Mouse (Mus musculus) heart, embryonic 12.5 days (tissue): ENCODE data around the gene Casr. TPM values are rescaled to one million over a fixed set of nuclear protein-coding genes. Genes with fewer than 3 reads are reported as not detected.

Source experiments
- ATAC-seq: fragments of 200-750 bp; cut with Nextera tagmentation; 2 replicates; pipeline ENCODE4 v1.8.0; 2017; ENCODE audit warnings: moderate TSS enrichment, moderate library complexity; ENCODE audit not compliant: insufficient number of reproducible peaks, low FRiP score
- H3K27ac ChIP-seq: fragments of 300-500 bp; sonication (generic); 2 replicates; pipeline ENCODE4 v1.5.1; 2016; ENCODE audit warnings: mild to moderate bottlenecking, moderate library complexity; ENCODE audit not compliant: poor library complexity, severe bottlenecking
- H3K27me3 ChIP-seq: fragments of 300-500 bp; sonication (generic); replicated peaks from 2 replicates; pipeline ENCODE4 v1.6.1; 2016; ENCODE audit warnings: mild to moderate bottlenecking, moderate library complexity
- H3K36me3 ChIP-seq: fragments of 300-500 bp; sonication (generic); 2 replicates; pipeline ENCODE4 v1.6.1; 2016; ENCODE audit warnings: mild to moderate bottlenecking, moderate library complexity
- H3K4me1 ChIP-seq: fragments of 300-500 bp; sonication (generic); replicated peaks from 2 replicates; pipeline ENCODE4 v1.6.1; 2016; ENCODE audit warnings: mild to moderate bottlenecking
- H3K4me2 ChIP-seq: fragments of 300-500 bp; sonication (generic); 2 replicates; pipeline ENCODE4 v1.6.1; 2016; ENCODE audit warnings: mild to moderate bottlenecking, moderate library complexity
- H3K4me3 ChIP-seq: fragments of 300-500 bp; sonication (generic); 2 replicates; pipeline ENCODE4 v1.5.1; 2016; ENCODE audit warnings: mild to moderate bottlenecking
- H3K9ac ChIP-seq: fragments of 300-500 bp; sonication (generic); 2 replicates; pipeline ENCODE4 v1.6.1; 2016; ENCODE audit warnings: mild to moderate bottlenecking, moderate library complexity
- H3K9me3 ChIP-seq: fragments of 300-500 bp; sonication (generic); replicated peaks from 2 replicates; pipeline ENCODE4 v1.6.1; 2016; ENCODE audit warnings: mild to moderate bottlenecking, moderate library complexity
- WGBS: fragments of 180-500 bp; shearing (Covaris S2); methylation state at CpG from one replicate; pipeline ENCODE4 v1.1.7; 2016; 5-methylcytosine and 5-hydroxymethylcytosine counted together
- polyA plus RNA-seq: library from polyadenylated mRNA; unstranded; fragments of >200 nt; fragmentation: Nextera tagmentation; extraction: Ambion mirVana; gene quantifications from 2 replicates; pipeline ENCODE4 v1.2.1, GENCODE M21; 2016

Gene Casr
- polyA plus RNA-seq, 1 experiment from 2014 or later = 0.04 TPM

GRCm38 (mm10) chr16:36545333-36545732, 16.6 kb downstream of the Casr start:
- ATAC-seq = no peak
- Histone ChIP-seq H3K36me3 (no peaks in the 10 kb centered on the region), H3K4me2 (no peak overlapping the region), H3K4me3 (no peak overlapping the region), H3K9me3 (no peaks in the 10 kb centered on the region), H3K4me1 (no peaks in the 10 kb centered on the region), H3K9ac (no peak overlapping the region), H3K27ac (no peak overlapping the region), H3K27me3 (no peaks in the 10 kb centered on the region)
- WGBS = 80% methylated on average over 4 of the region's 4 CpGs

- Histone ChIP-seq H3K4me1 (no peaks in the 10 kb centered on the region), H3K27ac (no peak overlapping the region), H3K9ac (no peak overlapping the region), H3K9me3 (no peaks in the 10 kb centered on the region), H3K4me2 (no peak overlapping the region), H3K4me3 (no peak overlapping the region), H3K36me3 (no peaks in the 10 kb centered on the region), H3K27me3 (no peaks in the 10 kb centered on the region)
- ATAC-seq = no peak
- 78% methylated on average over 3 of the region's 3 CpGs for WGBS
These were observed 18.9 kb downstream of the Casr start for GRCm38 (mm10) chr16:36543091-36543490.

GRCm38 (mm10) chr16:36540834-36541233, 21.1 kb downstream of the Casr start:
- ATAC-seq = no peak
- WGBS = 64% methylated on average over 6 of the region's 6 CpGs
- peaks cover 5% of the 10 kb centered on the region; the same call in 1 of the 2 replicates for H3K4me1 ChIP-seq
- no peak overlapping the region for H3K4me2 ChIP-seq
- no peak overlapping the region for H3K9ac ChIP-seq
- no peak overlapping the region for H3K27ac ChIP-seq
- H3K4me3 ChIP-seq = no peak overlapping the region
- no peaks in the 10 kb centered on the region for H3K36me3 ChIP-seq
- H3K9me3 ChIP-seq = no peaks in the 10 kb centered on the region
- no peaks in the 10 kb centered on the region for H3K27me3 ChIP-seq

DNA sequence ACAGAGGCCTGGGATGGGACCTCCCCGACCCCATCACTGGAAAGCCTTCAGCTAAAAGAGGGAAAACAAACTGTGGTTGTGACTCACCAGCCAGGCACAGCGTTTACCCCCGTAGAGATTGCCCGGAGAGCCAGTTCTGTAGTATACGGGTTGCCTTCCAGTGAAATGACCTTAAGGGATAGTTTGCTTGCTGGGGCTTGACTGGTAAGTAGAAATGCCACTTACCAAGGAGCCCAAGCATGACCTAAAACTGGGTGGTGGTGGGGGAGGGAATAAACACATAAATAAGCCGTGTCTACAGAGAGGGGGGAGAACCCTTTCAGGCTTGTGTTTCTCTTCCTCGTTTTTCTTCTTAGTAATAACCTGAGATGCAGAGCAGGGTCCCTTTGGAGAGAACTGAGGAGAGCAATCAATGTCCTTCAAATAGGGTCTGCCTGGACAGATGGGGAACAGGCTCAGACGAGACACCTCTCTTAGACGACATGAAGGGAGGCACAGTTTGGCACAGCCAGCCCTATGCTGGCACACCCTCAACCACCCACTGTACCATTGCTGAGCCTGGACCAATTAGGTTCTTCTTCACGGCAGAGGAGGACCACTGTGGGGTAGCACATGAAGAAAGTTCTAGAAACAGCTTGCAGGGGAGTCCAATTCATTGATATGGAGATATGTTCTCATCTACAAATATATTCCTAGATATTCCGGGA, 28.8 kb downstream of the Casr start:
- H3K4me3 ChIP-seq = no peak overlapping the region
- WGBS = 60% methylated on average over 11 of the region's 11 CpGs
- H3K4me2 ChIP-seq = no peak overlapping the region
- peaks cover 12% of the 10 kb centered on the region for H3K4me1 ChIP-seq
- no peaks in the 10 kb centered on the region for H3K36me3 ChIP-seq
- H3K27me3 ChIP-seq = no peaks in the 10 kb centered on the region
- H3K9ac ChIP-seq = no peak overlapping the region
- H3K9me3 ChIP-seq = no peaks in the 10 kb centered on the region
- no peak for ATAC-seq
- H3K27ac ChIP-seq = no peak overlapping the region

DNA sequence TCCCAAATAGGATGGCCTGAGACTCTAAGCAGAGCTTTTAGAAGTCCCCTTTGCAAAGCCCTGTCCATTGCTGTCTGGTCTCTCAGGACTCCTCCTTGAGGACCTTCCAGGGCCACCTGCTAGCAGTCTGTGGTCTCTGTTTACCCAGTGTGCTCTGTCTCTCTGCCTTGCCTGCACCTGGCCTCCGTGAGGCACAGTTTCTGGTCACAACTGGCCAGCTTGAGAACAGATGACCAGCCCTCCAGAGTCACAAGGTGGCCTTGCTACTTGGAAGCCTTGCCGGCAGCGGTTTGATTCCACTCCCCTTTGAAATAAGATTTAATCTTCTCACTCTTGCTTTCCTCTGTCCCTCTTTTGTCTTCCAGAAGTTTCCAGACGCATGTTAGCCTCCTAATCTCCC, 29.9 kb downstream of the Casr start:
- H3K4me1 ChIP-seq = peaks cover 11% of the 10 kb centered on the region
- no peak overlapping the region for H3K9ac ChIP-seq
- no peak overlapping the region for H3K4me2 ChIP-seq
- 56% methylated on average over 4 of the region's 4 CpGs for WGBS
- H3K9me3 ChIP-seq = no peaks in the 10 kb centered on the region
- no peaks in the 10 kb centered on the region for H3K27me3 ChIP-seq
- no peak overlapping the region for H3K27ac ChIP-seq
- no peaks in the 10 kb centered on the region for H3K36me3 ChIP-seq
- no peak overlapping the region for H3K4me3 ChIP-seq
- ATAC-seq = no peak

DNA sequence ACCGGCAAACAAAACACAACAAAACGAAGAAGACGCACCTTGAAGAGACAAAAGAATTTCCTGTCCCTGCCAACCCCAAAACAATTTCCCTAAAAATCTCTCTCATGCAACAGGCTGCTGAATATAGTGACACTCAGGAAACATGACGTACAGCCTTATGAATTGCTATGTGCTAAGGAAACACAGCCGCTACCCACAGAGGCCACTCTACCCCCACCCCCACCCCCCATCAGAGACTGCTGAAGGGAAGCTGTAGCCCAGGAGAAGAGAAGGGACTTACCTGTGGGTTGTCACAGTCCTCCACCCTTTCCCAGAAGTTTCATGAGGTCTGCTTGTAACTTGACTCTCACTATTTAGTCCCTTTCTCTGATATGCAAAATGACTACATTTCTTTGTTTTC, 30.3 kb downstream of the Casr start:
- Histone ChIP-seq H3K4me1 (peaks cover 8% of the 10 kb centered on the region), H3K9ac (no peak overlapping the region), H3K27ac (no peak overlapping the region), H3K4me2 (no peak overlapping the region), H3K9me3 (no peaks in the 10 kb centered on the region), H3K27me3 (no peaks in the 10 kb centered on the region), H3K4me3 (no peak overlapping the region), H3K36me3 (no peaks in the 10 kb centered on the region)
- no peak for ATAC-seq
- WGBS = 57% methylated on average over 5 of the region's 5 CpGs

DNA sequence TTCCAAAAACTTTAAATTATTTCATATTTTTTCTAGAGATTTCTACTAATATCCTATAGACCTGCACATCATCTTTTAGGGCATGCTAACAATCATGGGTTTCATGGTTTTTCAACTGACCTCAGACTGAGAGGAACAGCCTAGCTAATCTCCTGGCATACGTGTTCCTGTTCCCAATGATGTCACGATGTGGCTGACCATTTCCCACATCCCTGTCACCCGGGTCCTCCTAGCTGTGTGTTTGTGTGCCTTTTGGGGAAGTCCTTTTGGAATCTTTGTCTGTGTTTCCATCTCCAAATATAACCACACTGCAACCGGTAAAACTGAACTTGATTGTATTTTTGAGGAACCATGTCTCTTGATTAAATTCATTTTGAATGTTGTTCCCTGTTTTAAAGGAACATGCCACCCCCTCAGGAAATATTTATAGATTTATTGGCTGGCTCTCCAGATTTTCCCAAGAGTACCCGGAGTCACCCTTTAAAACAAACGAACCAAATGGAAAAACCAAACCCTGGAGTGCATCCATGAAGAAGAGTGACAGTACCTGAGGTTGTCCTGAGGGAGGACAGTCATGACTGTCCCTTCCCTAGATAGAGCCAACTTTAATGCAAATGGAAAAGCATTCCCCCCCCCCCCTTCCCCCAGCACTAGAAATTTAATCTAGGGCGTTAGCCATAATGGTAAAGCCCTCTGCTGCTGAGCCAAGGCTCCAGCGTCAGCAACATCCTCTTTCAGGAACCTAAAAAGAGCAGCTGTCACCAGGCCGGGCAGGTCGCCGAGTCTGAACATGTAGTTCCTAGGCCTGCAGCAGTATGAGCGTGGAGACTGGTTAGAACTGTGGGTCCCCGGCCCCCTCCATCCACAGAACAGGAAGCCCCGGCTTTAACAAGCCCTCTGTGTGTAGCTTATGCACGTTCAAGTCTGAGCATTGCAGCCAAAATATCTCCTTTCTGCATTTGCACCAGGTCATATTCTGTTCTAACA, 31.1 kb downstream of the Casr start:
- Histone ChIP-seq H3K4me2 (no peak overlapping the region), H3K4me1 (peaks cover 8% of the 10 kb centered on the region), H3K9me3 (no peaks in the 10 kb centered on the region), H3K27ac (no peak overlapping the region), H3K27me3 (no peaks in the 10 kb centered on the region), H3K4me3 (no peak overlapping the region), H3K36me3 (no peaks in the 10 kb centered on the region), H3K9ac (no peak overlapping the region)
- 63% methylated on average over 15 of the region's 15 CpGs for WGBS
- ATAC-seq = no peak

GRCm38 (mm10) chr16:36528822-36529221, 33.1 kb downstream of the Casr start:
- WGBS = 83% methylated on average over 3 of the region's 3 CpGs

DNA sequence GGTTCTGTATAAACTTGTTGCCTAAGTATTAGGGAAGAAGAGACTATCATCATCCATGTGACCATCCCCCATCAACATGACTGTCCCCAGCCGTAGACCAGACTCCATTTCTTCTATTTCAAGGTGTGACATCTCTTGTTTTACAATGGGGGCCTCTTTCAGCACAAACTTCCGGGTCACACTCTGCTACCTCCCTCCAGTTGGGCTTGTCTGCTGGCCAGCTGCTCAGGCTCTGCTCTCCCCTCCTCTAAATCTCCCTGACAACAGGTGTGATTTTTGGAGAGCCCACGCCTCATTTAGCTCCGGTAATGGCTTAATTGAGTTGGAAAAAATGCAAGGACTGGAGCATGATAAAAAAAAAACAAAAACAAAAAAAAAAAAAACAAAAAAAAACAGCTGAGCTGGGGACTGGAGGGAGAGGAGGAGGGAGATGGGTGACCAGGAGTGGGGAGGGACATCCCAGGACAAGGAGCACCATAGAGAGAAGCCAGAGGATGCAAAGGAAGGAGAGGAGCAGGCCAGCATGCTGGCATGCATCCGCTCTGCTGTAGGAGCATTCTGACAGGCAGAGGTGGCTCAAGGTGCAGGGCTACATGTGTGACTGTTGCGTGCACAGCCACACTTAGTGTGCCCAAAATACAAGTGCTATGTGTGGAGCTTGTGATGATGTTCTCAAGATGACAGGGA, 35.2 kb downstream of the Casr start:
- no peak overlapping the region for H3K4me2 ChIP-seq
- no peak for ATAC-seq
- H3K9ac ChIP-seq = no peak overlapping the region
- no peaks in the 10 kb centered on the region for H3K27me3 ChIP-seq
- no peak overlapping the region for H3K27ac ChIP-seq
- no peaks in the 10 kb centered on the region for H3K9me3 ChIP-seq
- H3K36me3 ChIP-seq = no peaks in the 10 kb centered on the region
- H3K4me1 ChIP-seq = peaks cover 2% of the 10 kb centered on the region; the same call in 1 of the 2 replicates
- WGBS = 52% methylated on average over 6 of the region's 6 CpGs
- H3K4me3 ChIP-seq = no peak overlapping the region

More at GRCm38 (mm10) chr16:36528822-36529221, 33.1 kb downstream of the Casr start:
- no peak for ATAC-seq
- no peaks in the 10 kb centered on the region for H3K9me3 ChIP-seq
- H3K36me3 ChIP-seq = no peaks in the 10 kb centered on the region
- H3K4me2 ChIP-seq = no peak overlapping the region
- H3K27ac ChIP-seq = no peak overlapping the region
- no peaks in the 10 kb centered on the region for H3K27me3 ChIP-seq
- no peak overlapping the region for H3K4me3 ChIP-seq
- H3K4me1 ChIP-seq = peaks cover 8% of the 10 kb centered on the region
- H3K9ac ChIP-seq = no peak overlapping the region

DNA sequence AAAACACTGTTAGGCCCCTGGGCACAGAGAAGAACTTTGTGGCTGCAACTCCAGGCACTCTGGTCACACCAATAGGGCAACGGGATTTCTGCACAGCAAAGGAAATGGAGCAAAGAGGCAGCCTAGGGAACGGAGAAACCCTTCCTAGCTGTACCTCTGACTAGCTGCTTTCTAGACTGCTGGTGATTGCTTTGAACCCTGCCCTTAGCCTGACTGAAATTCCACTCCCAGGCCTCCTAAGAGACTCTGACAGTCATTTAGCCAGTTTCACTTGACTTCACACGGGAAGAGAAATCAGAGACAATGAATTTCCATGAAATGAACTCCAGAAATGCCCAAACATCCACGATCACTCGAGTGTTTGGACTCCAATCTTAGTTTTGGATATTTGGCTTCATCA, 38.8 kb downstream of the Casr start:
- no peaks in the 10 kb centered on the region for H3K27me3 ChIP-seq
- no peak overlapping the region for H3K4me3 ChIP-seq
- WGBS = 72% methylated on average over 5 of the region's 5 CpGs
- H3K4me1 ChIP-seq = no peaks in the 10 kb centered on the region
- no peak overlapping the region for H3K4me2 ChIP-seq
- no peak overlapping the region for H3K9ac ChIP-seq
- H3K27ac ChIP-seq = no peak overlapping the region
- no peaks in the 10 kb centered on the region for H3K9me3 ChIP-seq
- no peaks in the 10 kb centered on the region for H3K36me3 ChIP-seq
- ATAC-seq = no peak

DNA sequence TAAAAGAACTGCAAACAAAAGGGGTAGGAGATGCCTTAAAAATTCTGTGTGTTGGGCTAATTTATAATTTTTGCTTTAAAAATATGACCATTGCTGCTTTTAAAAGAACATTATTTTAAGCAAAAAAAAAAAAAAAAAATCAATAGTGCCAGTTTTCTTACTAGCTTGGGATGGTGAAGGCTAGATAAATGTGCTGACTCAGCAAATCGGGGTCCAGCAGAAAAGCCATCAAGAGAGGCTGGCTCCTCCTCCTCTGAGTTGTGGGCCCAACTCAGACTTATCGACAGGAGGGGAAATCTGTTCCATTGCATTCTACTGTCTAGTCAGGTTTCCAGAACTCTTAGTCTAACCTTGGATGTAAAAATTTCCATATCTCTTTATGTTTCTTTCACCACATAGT, 45.6 kb downstream of the Casr start:
- Histone ChIP-seq H3K27me3 (no peaks in the 10 kb centered on the region), H3K4me2 (no peak overlapping the region), H3K9ac (no peak overlapping the region), H3K4me3 (no peak overlapping the region), H3K36me3 (no peaks in the 10 kb centered on the region), H3K4me1 (no peaks in the 10 kb centered on the region), H3K27ac (no peak overlapping the region), H3K9me3 (no peaks in the 10 kb centered on the region)
- no peak for ATAC-seq
- WGBS = 55% methylated on average over 2 of the region's 2 CpGs
